Mouse (Mus musculus): ENCODE measurements around the gene Entpd7. TPM values are rescaled to one million over a fixed set of nuclear protein-coding genes. Genes with fewer than 3 reads are reported as not detected.

Entpd7 gene
- total RNA-seq, 1 experiment: 11.4 TPM

- 0 out of 4 replicates have a peak, but pooled peaks cover 0 to 3% of the 10 kb centered on the region in 2 experiments for H3K4me1 ChIP-seq (ENCODE audit: control insufficient read depth in 2 of 2, insufficient read depth in 2 of 2, low read length in 2 of 2, poor library complexity in 1 of 2)
- H3K9me3 ChIP-seq (ENCODE audit: control insufficient read depth, insufficient read depth, low read depth, low read length): no peaks in the 10 kb centered on the region
- no peaks in the 10 kb centered on the region for H3K36me3 ChIP-seq (ENCODE audit: control insufficient read depth, insufficient read depth, low read length, poor library complexity, severe bottlenecking)
- H3K9ac ChIP-seq (ENCODE audit: insufficient read depth, low read depth, low read length, poor library complexity, severe bottlenecking): no peak overlapping the region
- no peak for TF ChIP-seq CHD2 (IDR thresholded peaks at IDR 0.05; ENCODE audit: low read depth, low read length)
- no peak for TF ChIP-seq ZNF384 (IDR thresholded peaks at IDR 0.05; ENCODE audit: low read depth, low read length)
- TF ChIP-seq MAFK (IDR thresholded peaks at IDR 0.05; ENCODE audit: insufficient read depth, low read depth, low read length): no peak
- no peak for TF ChIP-seq HCFC1 (IDR thresholded peaks at IDR 0.05; ENCODE audit: borderline replicate concordance, insufficient read depth, low read length)
- TF ChIP-seq ZC3H11A (IDR thresholded peaks at IDR 0.05; ENCODE audit: borderline replicate concordance, low read depth, low read length): no peak
- H3K27ac ChIP-seq (ENCODE audit: insufficient read depth, low read depth, low read length, poor library complexity, severe bottlenecking): no peak overlapping the region
- DNase-seq (ENCODE audit: low read depth, low spot score): no peak
- no peak overlapping the region for H3K4me3 ChIP-seq (ENCODE audit: insufficient read depth in 1 of 2, low read depth in 1 of 2, low read length in 2 of 2, poor library complexity in 1 of 2, severe bottlenecking in 1 of 2)
- in situ Hi-C loops (cut with MboI; ENCODE audit: low sequenced_read_pairs in 2 of 2, unreplicated experiment in 2 of 2): no loop called here
Measured at GRCm38 (mm10) chr19:43726510-43727146, 37.2 kb downstream of the Entpd7 start.

DNA sequence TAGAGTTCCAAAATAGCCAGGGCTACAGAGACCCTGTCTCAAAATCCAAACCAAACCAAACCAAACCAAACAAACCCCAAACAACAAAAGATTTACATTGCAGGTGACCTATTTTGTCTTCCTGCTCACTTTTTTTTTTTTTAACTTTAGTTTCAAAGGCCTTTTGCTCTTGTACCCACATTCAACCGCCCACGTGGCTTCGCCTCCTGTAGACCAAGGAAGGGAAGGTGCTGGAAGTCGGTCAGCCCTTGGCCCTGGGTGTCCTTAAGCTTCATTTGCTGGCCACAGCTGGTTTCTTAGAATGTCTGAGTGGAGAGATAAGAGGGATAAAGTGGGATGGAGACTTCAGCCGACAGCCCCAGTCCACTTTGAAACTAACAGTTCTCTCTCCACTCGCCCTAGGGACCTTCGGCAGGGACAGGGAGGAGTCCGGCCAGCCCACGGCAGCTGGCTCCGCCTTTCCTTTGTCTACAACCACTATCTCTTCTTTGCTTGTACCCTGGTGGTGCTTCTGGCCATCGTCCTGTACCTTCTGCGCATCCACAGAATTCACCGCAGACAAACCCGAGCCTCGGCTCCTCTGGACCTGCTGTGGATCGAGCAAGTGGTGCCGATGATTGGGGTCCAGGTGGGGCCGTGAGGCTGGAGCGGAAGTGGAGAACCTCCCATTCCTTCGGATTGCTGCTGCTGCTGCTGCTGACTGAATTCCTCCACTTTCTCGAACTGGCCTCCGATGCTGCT is 40.0 kb downstream of the Entpd7 start:
- no peak for DNase-seq (ENCODE audit: low read depth, low spot score)
- peak overlapping the region; percentile 27 to 62 for H3K4me3 ChIP-seq (ENCODE audit: insufficient read depth in 1 of 2, low read depth in 1 of 2, low read length in 2 of 2, poor library complexity in 1 of 2, severe bottlenecking in 1 of 2)
- H3K36me3 ChIP-seq (ENCODE audit: control insufficient read depth, insufficient read depth, low read length, poor library complexity, severe bottlenecking): no peaks in the 10 kb centered on the region
- H3K27ac ChIP-seq (ENCODE audit: insufficient read depth, low read depth, low read length, poor library complexity, severe bottlenecking): no peak overlapping the region
- H3K9me3 ChIP-seq (ENCODE audit: control insufficient read depth, insufficient read depth, low read depth, low read length): no peaks in the 10 kb centered on the region
- peaks cover 0 to 7% of the 10 kb centered on the region in 2 experiments; a peak in 1 of 4 replicates for H3K4me1 ChIP-seq (ENCODE audit: control insufficient read depth in 2 of 2, insufficient read depth in 2 of 2, low read length in 2 of 2, poor library complexity in 1 of 2)
- in situ Hi-C loops (cut with MboI; ENCODE audit: low sequenced_read_pairs in 2 of 2, unreplicated experiment in 2 of 2): no loop called here
- TF ChIP-seq HCFC1 (IDR thresholded peaks at IDR 0.05; ENCODE audit: borderline replicate concordance, insufficient read depth, low read length) (no peak), CHD2 (IDR thresholded peaks at IDR 0.05; ENCODE audit: low read depth, low read length) (no peak)
- H3K9ac ChIP-seq (ENCODE audit: insufficient read depth, low read depth, low read length, poor library complexity, severe bottlenecking): peak overlapping the region; percentile 13; the same call in 1 of the 2 replicates

GRCm38 (mm10) chr19:43730037-43730428 is 40.6 kb downstream of the Entpd7 start:
- Histone ChIP-seq H3K4me1 (ENCODE audit: control insufficient read depth in 2 of 2, insufficient read depth in 2 of 2, low read length in 2 of 2, poor library complexity in 1 of 2) (peaks cover 2 to 7% of the 10 kb centered on the region in 2 experiments; a peak in 2 of 4 replicates), H3K9me3 (ENCODE audit: control insufficient read depth, insufficient read depth, low read depth, low read length) (no peaks in the 10 kb centered on the region), H3K4me3 (ENCODE audit: insufficient read depth in 1 of 2, low read depth in 1 of 2, low read length in 2 of 2, poor library complexity in 1 of 2, severe bottlenecking in 1 of 2) (peak overlapping the region; percentile 27 to 62), H3K27ac (ENCODE audit: insufficient read depth, low read depth, low read length, poor library complexity, severe bottlenecking) (no peak overlapping the region), H3K9ac (ENCODE audit: insufficient read depth, low read depth, low read length, poor library complexity, severe bottlenecking) (peak overlapping the region; percentile 13; the same call in 1 of the 2 replicates), H3K36me3 (ENCODE audit: control insufficient read depth, insufficient read depth, low read length, poor library complexity, severe bottlenecking) (no peaks in the 10 kb centered on the region)
- in situ Hi-C loops (cut with MboI; ENCODE audit: low sequenced_read_pairs in 2 of 2, unreplicated experiment in 2 of 2): no loop called here
- no peak for TF ChIP-seq ZNF384 (IDR thresholded peaks at IDR 0.05; ENCODE audit: low read depth, low read length)
- TF ChIP-seq MAFK (IDR thresholded peaks at IDR 0.05; ENCODE audit: insufficient read depth, low read depth, low read length): no peak
- TF ChIP-seq ZC3H11A (IDR thresholded peaks at IDR 0.05; ENCODE audit: borderline replicate concordance, low read depth, low read length): no peak
- TF ChIP-seq HCFC1 (IDR thresholded peaks at IDR 0.05; ENCODE audit: borderline replicate concordance, insufficient read depth, low read length): no peak
- no peak for TF ChIP-seq CHD2 (IDR thresholded peaks at IDR 0.05; ENCODE audit: low read depth, low read length)
- no peak for DNase-seq (ENCODE audit: low read depth, low spot score)

- Histone ChIP-seq H3K27ac (ENCODE audit: insufficient read depth, low read depth, low read length, poor library complexity, severe bottlenecking) (no peak overlapping the region), H3K4me3 (ENCODE audit: insufficient read depth in 1 of 2, low read depth in 1 of 2, low read length in 2 of 2, poor library complexity in 1 of 2, severe bottlenecking in 1 of 2) (no peak overlapping the region), H3K9ac (ENCODE audit: insufficient read depth, low read depth, low read length, poor library complexity, severe bottlenecking) (no peak overlapping the region), H3K9me3 (ENCODE audit: control insufficient read depth, insufficient read depth, low read depth, low read length) (no peaks in the 10 kb centered on the region), H3K4me1 (ENCODE audit: control insufficient read depth in 2 of 2, insufficient read depth in 2 of 2, low read length in 2 of 2, poor library complexity in 1 of 2) (peaks cover 2 to 7% of the 10 kb centered on the region in 2 experiments; a peak in 2 of 4 replicates), H3K36me3 (ENCODE audit: control insufficient read depth, insufficient read depth, low read length, poor library complexity, severe bottlenecking) (peaks cover 5% of the 10 kb centered on the region; the same call in 1 of the 2 replicates)
- TF ChIP-seq CHD2 (IDR thresholded peaks at IDR 0.05; ENCODE audit: low read depth, low read length) (no peak), ZNF384 (IDR thresholded peaks at IDR 0.05; ENCODE audit: low read depth, low read length) (peak; percentile 46; the same call in 1 of the 2 replicates)
- no peak for DNase-seq (ENCODE audit: low read depth, low spot score)
- in situ Hi-C loops (cut with MboI; ENCODE audit: low sequenced_read_pairs in 2 of 2, unreplicated experiment in 2 of 2): no loop called here
Measured at GRCm38 (mm10) chr19:43731157-43731556, 41.7 kb downstream of the Entpd7 start.
